Mouse (Mus musculus) myocyte (in vitro differentiated cells): ENCODE results near the gene Ghrhr. TPM values are rescaled to one million over a fixed set of nuclear protein-coding genes. Genes with fewer than 3 reads are reported as not detected.

ENCODE experiments used
- H3K27me3 ChIP-seq: one replicate; pipeline ENCODE4 v1.6.1; 2011; ENCODE audit not compliant: control insufficient read depth, insufficient read depth, insufficient read length
- H3K36me3 ChIP-seq: one replicate; pipeline ENCODE4 v1.6.1; 2011; ENCODE audit not compliant: control insufficient read depth, insufficient read depth
- H3K4me2 ChIP-seq: one replicate; pipeline ENCODE4 v1.6.1; 2011; ENCODE audit warnings: low read depth, control low read depth
- H3K4me3 ChIP-seq: one replicate; pipeline ENCODE4 v1.5.1; 2011; ENCODE audit warnings: mild to moderate bottlenecking, control low read depth, moderate library complexity
- H3K79me2 ChIP-seq: one replicate; pipeline ENCODE4 v1.6.1; 2011; ENCODE audit not compliant: control insufficient read depth, insufficient read depth
- H3ac ChIP-seq: one replicate; pipeline ENCODE4 v1.6.1; 2011; ENCODE audit not compliant: control insufficient read depth, insufficient read length
- CEBPB ChIP-seq: IDR thresholded peaks from 2 replicates; pipeline ENCODE4 v1.6.1; 2011; ENCODE audit warnings: mild to moderate bottlenecking, moderate library complexity; ENCODE audit not compliant: poor library complexity, insufficient read depth, severe bottlenecking
- E2F4 ChIP-seq: IDR thresholded peaks from one replicate; pipeline ENCODE4 v1.6.1; 2011; ENCODE audit warnings: mild to moderate bottlenecking, control low read depth, moderate library complexity; ENCODE audit not compliant: insufficient read depth
- MAX ChIP-seq: IDR thresholded peaks from one replicate; pipeline ENCODE4 v1.6.1; 2011; ENCODE audit warnings: low read depth, mild to moderate bottlenecking, control low read depth
- MYOD1 ChIP-seq, 3 experiments: IDR thresholded peaks; one replicate each; pipeline ENCODE4 v1.6.1; 2011; ENCODE audit warnings: control low read depth in 2 of 3, low read depth in 2 of 3, mild to moderate bottlenecking in 2 of 3, moderate library complexity in 1 of 3; ENCODE audit not compliant: insufficient read length in 2 of 3, control insufficient read depth in 1 of 3
- MYOG ChIP-seq, 3 experiments: IDR thresholded peaks; one replicate each; pipeline ENCODE4 v1.6.1; 2011; ENCODE audit warnings: control low read depth in 2 of 3, low read depth in 2 of 3, mild to moderate bottlenecking in 2 of 3; ENCODE audit not compliant: insufficient read length in 2 of 3, control insufficient read depth in 1 of 3, insufficient read depth in 1 of 3
- POLR2A ChIP-seq: IDR thresholded peaks from one replicate; pipeline ENCODE4 v1.6.1; 2011; ENCODE audit warnings: low read depth, mild to moderate bottlenecking, control low read depth, moderate library complexity; ENCODE audit not compliant: insufficient read length
- POLR2AphosphoS2 ChIP-seq: IDR thresholded peaks from one replicate; pipeline ENCODE4 v1.6.1; 2011; ENCODE audit warnings: low read depth, control low read depth; ENCODE audit not compliant: insufficient read length
- REST ChIP-seq: IDR thresholded peaks from one replicate; pipeline ENCODE4 v1.6.1; 2011; ENCODE audit warnings: mild to moderate bottlenecking, control low read depth, moderate library complexity; ENCODE audit not compliant: insufficient read depth, insufficient read length
- SRF ChIP-seq: IDR thresholded peaks from one replicate; pipeline ENCODE4 v1.6.1; 2011; ENCODE audit warnings: low read depth; ENCODE audit not compliant: control insufficient read depth, insufficient read length
- TCF12 ChIP-seq: IDR thresholded peaks from one replicate; pipeline ENCODE4 v1.6.1; 2011; ENCODE audit warnings: mild to moderate bottlenecking, control low read depth; ENCODE audit not compliant: poor library complexity, insufficient read depth, severe bottlenecking
- TCF3 ChIP-seq: IDR thresholded peaks from one replicate; pipeline ENCODE4 v1.6.1; 2011; ENCODE audit warnings: low read depth, control low read depth; ENCODE audit not compliant: insufficient read length
- USF1 ChIP-seq: IDR thresholded peaks from one replicate; pipeline ENCODE4 v1.6.1; 2011; ENCODE audit warnings: low read depth, mild to moderate bottlenecking, control low read depth, moderate library complexity
- polyA plus RNA-seq: library from polyadenylated mRNA; unstranded; fragments of >200 nt; fragmentation: generic; extraction: Trizol; gene quantifications from one replicate; pipeline ENCODE4 v1.2.1, GENCODE M21; 2012; ENCODE audit warnings: missing spikeins

The Ghrhr gene
- polyA plus RNA-seq, 1 experiment: not detected

DNA sequence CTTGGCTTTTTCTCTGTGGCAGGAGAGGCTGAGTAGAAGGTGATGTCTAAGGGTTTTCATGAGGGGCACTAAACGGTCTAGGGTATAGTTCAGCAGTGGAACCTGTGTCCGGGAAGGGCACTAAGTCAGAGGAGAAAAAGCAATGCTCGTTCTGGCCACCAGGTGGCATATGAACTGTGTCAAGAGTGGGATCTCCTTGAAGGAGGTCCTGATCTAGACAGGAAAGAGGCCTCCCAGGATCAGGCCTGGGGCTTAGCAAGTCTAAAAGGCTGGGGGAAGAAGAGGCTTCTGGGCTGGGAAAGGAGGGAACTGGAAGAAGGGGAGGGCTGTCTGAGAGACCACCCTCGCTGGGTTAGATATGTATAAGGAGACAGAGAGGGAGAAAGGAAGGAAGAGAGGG lies 16.4 kb downstream of the Ghrhr start:
- TF ChIP-seq TCF3: no peak
- no peak for TF ChIP-seq MAX
- no peak for TF ChIP-seq POLR2A
- TF ChIP-seq POLR2AphosphoS2: no peak
- TF ChIP-seq MYOG (IDR thresholded peaks at IDR 0.05; ENCODE audit: control insufficient read depth in 1 of 3, insufficient read depth in 1 of 3, insufficient read length in 2 of 3, low read depth in 2 of 3): no peak
- no peak for TF ChIP-seq USF1
- TF ChIP-seq E2F4: no peak
- TF ChIP-seq CEBPB: no peak
- H3K27me3 ChIP-seq: peaks cover 18% of the 10 kb centered on the region
- H3K36me3 ChIP-seq: no peaks in the 10 kb centered on the region
- H3K4me3 ChIP-seq: no peak overlapping the region
- H3ac ChIP-seq: no peak overlapping the region
- H3K79me2 ChIP-seq: no peaks in the 10 kb centered on the region
- no peak overlapping the region for H3K4me2 ChIP-seq

DNA sequence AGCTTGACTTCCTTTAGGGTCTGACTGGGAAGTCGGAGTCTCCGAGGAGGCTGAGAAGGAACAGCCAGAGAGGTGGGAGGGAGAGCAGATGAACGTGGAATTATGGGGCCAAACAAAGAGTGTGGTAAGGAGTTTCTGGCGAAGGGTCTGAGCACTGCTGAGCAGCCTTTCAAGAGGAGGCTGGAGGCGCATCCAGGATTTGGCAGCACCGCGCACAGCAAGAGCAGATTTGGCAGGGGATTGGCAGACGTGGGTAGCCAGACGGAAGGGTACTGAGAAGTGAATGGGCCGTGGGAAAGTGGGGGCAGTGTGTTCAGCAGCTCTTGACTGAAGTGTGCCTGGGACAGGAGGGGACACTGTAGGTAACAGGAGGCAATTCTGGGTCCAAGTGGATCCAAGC lies 18.8 kb downstream of the Ghrhr start:
- H3K27me3 ChIP-seq: peaks cover 2% of the 10 kb centered on the region
- no peak overlapping the region for H3K4me3 ChIP-seq
- no peak overlapping the region for H3K4me2 ChIP-seq
- H3K79me2 ChIP-seq: no peaks in the 10 kb centered on the region
- no peaks in the 10 kb centered on the region for H3K36me3 ChIP-seq
- TF ChIP-seq POLR2A: no peak
- TF ChIP-seq REST: no peak
- TF ChIP-seq TCF12: no peak
- no peak for TF ChIP-seq SRF
- no peak for TF ChIP-seq MYOD1 (IDR thresholded peaks at IDR 0.05; ENCODE audit: control insufficient read depth in 1 of 3, insufficient read length in 2 of 3, low read depth in 2 of 3)
- TF ChIP-seq MAX: no peak
- TF ChIP-seq USF1: no peak
- TF ChIP-seq CEBPB: no peak
- TF ChIP-seq MYOG (IDR thresholded peaks at IDR 0.05; ENCODE audit: control insufficient read depth in 1 of 3, insufficient read depth in 1 of 3, insufficient read length in 2 of 3, low read depth in 2 of 3): no peak
- TF ChIP-seq E2F4: no peak
- TF ChIP-seq TCF3: no peak
- no peak for TF ChIP-seq POLR2AphosphoS2
- no peak overlapping the region for H3ac ChIP-seq

- Histone ChIP-seq H3ac (no peak overlapping the region), H3K27me3 (no peaks in the 10 kb centered on the region), H3K4me2 (no peak overlapping the region), H3K36me3 (no peaks in the 10 kb centered on the region), H3K79me2 (no peaks in the 10 kb centered on the region), H3K4me3 (no peak overlapping the region)
- TF ChIP-seq SRF (no peak), USF1 (no peak), REST (no peak), E2F4 (no peak), MYOG (IDR thresholded peaks at IDR 0.05; ENCODE audit: control insufficient read depth in 1 of 3, insufficient read depth in 1 of 3, insufficient read length in 2 of 3, low read depth in 2 of 3) (no peak), MYOD1 (IDR thresholded peaks at IDR 0.05; ENCODE audit: control insufficient read depth in 1 of 3, insufficient read length in 2 of 3, low read depth in 2 of 3) (no peak), MAX (no peak), CEBPB (no peak), POLR2A (no peak), TCF3 (no peak), POLR2AphosphoS2 (no peak), TCF12 (no peak)
Measured at GRCm38 (mm10) chr6:55396176-55396575, 20.1 kb downstream of the Ghrhr start.

DNA sequence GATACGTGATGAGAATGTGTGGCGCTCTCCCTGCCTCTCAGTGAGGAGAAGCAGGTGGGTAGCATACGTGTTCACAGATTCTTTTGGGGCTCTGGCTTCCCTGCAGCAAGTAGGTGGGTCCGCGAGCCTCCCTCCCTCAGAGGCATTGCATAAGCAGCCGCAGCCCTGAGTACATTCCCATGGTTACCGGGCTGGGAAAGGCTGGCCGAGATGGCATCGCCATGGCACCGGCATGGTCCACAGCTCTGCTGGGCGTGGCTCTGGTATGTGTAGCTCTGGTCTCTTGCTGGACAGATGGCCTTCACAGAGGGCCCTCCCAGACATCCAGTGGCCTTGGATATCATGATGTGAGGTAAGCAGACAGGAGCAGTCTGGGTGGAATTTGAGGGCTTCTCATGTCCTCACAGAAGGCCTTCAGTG lies 20.5 kb downstream of the Ghrhr start:
- TF ChIP-seq POLR2A (no peak), SRF (no peak), TCF12 (no peak), CEBPB (no peak), USF1 (no peak), MYOD1 (IDR thresholded peaks at IDR 0.05; ENCODE audit: control insufficient read depth in 1 of 3, insufficient read length in 2 of 3, low read depth in 2 of 3) (no peak), MYOG (IDR thresholded peaks at IDR 0.05; ENCODE audit: control insufficient read depth in 1 of 3, insufficient read depth in 1 of 3, insufficient read length in 2 of 3, low read depth in 2 of 3) (no peak), REST (no peak), POLR2AphosphoS2 (no peak), TCF3 (no peak), E2F4 (no peak), MAX (no peak)
- no peaks in the 10 kb centered on the region for H3K36me3 ChIP-seq
- H3K27me3 ChIP-seq: no peaks in the 10 kb centered on the region

DNA sequence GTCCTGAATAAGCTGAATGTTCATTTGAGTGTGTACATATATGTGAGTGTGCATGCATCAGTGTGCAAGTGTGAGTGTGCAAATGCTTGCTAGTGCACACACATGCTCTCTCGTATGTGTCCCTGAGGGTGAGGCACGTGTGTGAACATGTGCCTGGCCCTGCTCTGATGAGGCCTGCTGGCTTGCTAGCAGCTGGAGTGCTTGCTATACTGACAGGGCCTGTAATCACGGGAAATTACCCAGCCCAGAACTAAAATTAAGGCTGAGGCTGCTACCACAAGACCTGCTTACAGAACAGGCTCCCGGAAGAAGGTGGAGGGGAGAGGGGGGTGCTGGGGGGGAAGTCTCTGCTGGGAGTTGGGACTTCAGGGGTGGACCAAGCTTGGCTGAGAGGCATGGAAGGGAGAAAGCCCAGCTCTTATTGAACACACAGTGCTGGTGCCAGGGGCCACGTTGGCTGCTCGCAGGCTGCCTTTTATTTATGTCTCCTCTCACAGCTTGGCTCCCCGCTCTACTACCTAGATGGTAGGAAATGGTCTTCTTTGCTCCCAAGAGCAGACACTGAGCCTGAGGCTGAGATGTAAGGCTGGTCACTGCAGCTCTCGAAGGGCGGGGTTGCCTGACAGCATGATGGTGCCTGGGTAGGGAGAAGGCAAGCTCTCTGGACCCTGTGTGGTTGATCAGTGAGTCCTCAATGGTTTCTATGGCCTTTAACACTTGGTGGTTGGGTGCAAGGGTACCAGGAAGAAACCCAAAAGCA lies 23.0 kb downstream of the Ghrhr start:
- Histone ChIP-seq H3K4me2 (no peak overlapping the region), H3K4me3 (no peak overlapping the region), H3K79me2 (no peaks in the 10 kb centered on the region), H3K27me3 (no peaks in the 10 kb centered on the region), H3K36me3 (no peaks in the 10 kb centered on the region), H3ac (no peak overlapping the region)
- TF ChIP-seq POLR2AphosphoS2: no peak
- no peak for TF ChIP-seq MAX
- TF ChIP-seq MYOG (IDR thresholded peaks at IDR 0.05; ENCODE audit: control insufficient read depth in 1 of 3, insufficient read depth in 1 of 3, insufficient read length in 2 of 3, low read depth in 2 of 3): no peak
- no peak for TF ChIP-seq E2F4

More for the DNA sequence above, 20.5 kb downstream of the Ghrhr start:
- no peak overlapping the region for H3K4me3 ChIP-seq
- no peak overlapping the region for H3K4me2 ChIP-seq
- no peak overlapping the region for H3ac ChIP-seq
- H3K79me2 ChIP-seq: no peaks in the 10 kb centered on the region
